Mouse (Mus musculus) hindbrain, embryonic 15.5 days (tissue): ENCODE data around the gene Zfp984. TPM values are rescaled to one million over a fixed set of nuclear protein-coding genes. Genes with fewer than 3 reads are reported as not detected.
A peak's percentile ranks its signal among the peaks of the same experiment; 100 is the strongest.
"Not testable (repeated sequence)": the region's sequence is repeated elsewhere in the genome, so short reads cannot be mapped to it uniquely, and the experiment has no call there.

Source experiments
- ATAC-seq: fragments of 200-750 bp; cut with Nextera tagmentation; 2 replicates; pipeline ENCODE4 v1.8.0; 2017; ENCODE audit warnings: low read depth, moderate number of reproducible peaks, moderate TSS enrichment; ENCODE audit not compliant: low FRiP score
- H3K27ac ChIP-seq: fragments of 300-500 bp; sonication (generic); replicated peaks from 2 replicates; pipeline ENCODE4 v1.5.1; 2015; ENCODE audit warnings: mild to moderate bottlenecking, inconsistent platforms
- H3K27me3 ChIP-seq: fragments of 300-500 bp; sonication (generic); 2 replicates; pipeline ENCODE4 v1.6.1; 2015; ENCODE audit warnings: control low read depth, inconsistent platforms
- H3K36me3 ChIP-seq: fragments of 300-500 bp; sonication (generic); 2 replicates; pipeline ENCODE4 v1.6.1; 2015; ENCODE audit warnings: control low read depth, inconsistent platforms
- H3K4me1 ChIP-seq: fragments of 300-500 bp; sonication (generic); replicated peaks from 2 replicates; pipeline ENCODE4 v1.6.1; 2015; ENCODE audit warnings: control low read depth, inconsistent platforms
- H3K4me2 ChIP-seq: fragments of 300-500 bp; sonication (generic); 2 replicates; pipeline ENCODE4 v1.6.1; 2015; ENCODE audit warnings: moderate library complexity, mild to moderate bottlenecking, inconsistent platforms
- H3K4me3 ChIP-seq: fragments of 300-500 bp; sonication (generic); 2 replicates; pipeline ENCODE4 v1.5.1; 2015; ENCODE audit warnings: mild to moderate bottlenecking, inconsistent platforms
- H3K9ac ChIP-seq: fragments of 300-500 bp; sonication (generic); 2 replicates; pipeline ENCODE4 v1.6.1; 2015; ENCODE audit warnings: inconsistent platforms
- H3K9me3 ChIP-seq: fragments of 300-500 bp; sonication (generic); 2 replicates; pipeline ENCODE4 v1.6.1; 2016; ENCODE audit warnings: control low read depth, inconsistent platforms
- WGBS: fragments of 180-500 bp; shearing (Covaris S2); methylation state at CpG from one replicate; pipeline ENCODE4 v1.1.7; 2015; 5-methylcytosine and 5-hydroxymethylcytosine counted together
- polyA plus RNA-seq: library from polyadenylated mRNA; unstranded; fragments of >200 nt; fragmentation: Nextera tagmentation; extraction: Ambion mirVana; gene quantifications from 2 replicates; pipeline ENCODE4 v1.2.1, GENCODE M21; 2015

Gene Zfp984
- 3.9 and 4.7 TPM in 2 replicates for polyA plus RNA-seq

DNA sequence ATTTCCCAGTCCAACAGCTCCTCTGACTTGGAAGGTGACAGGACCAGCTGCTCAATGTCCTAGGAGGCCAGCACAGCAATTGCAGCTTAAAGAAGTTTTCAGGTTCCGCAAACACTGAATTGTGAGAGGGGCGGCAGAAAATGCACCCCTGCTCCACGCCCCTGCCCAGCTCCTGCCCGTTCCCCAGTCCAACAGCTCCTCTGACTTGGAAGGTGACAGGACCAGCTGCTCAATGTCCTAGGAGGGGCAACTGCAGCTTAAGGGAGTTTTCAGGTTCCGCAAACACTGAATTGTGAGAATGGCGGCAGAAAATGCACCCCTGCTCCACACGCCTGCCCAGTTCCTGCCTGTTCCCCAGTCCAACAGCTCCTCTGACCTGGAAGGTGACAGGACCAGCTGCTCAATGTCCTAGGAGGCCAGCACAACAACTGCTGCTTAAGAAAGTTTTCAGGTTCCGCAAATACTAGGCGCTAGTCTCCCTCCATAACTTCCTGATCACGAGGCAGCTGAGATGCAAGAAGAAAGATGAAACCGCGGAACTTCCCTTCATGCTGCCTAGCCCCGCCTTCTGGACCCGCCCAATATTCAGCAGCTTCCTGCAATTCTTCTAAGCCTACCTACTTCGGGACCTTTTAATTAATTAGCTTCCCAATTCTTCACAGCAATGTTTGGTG lies at the start of gene Zfp984:
Zfp984 (minus strand) TSS at position 497 of the 674 bp plus-strand sequence.
- not testable (repeated sequence) for H3K27me3 ChIP-seq, H3K36me3 ChIP-seq, H3K9me3 ChIP-seq, ATAC-seq, H3K4me1 ChIP-seq
- H3K4me2 ChIP-seq, result peak within 1 kb of the TSS; percentile 69
- peak within 1 kb of the TSS; percentile 7; the same call in 1 of the 2 replicates for H3K27ac ChIP-seq
- H3K4me3 ChIP-seq, result peak within 1 kb of the TSS; percentile 45
- H3K9ac ChIP-seq, result 0 out of 2 replicates have a peak within 1 kb of the TSS, but pooled peaks have one; percentile 37
- WGBS, result 14% methylated on average over 15 of the region's 15 CpGs

GRCm38 (mm10) chr4:147850776-147851175 lies 41.2 kb upstream of the Zfp984 start:
- Histone ChIP-seq H3K4me3 (no peak overlapping the region), H3K27ac (no peak overlapping the region), H3K4me1 (peaks cover 21% of the 10 kb centered on the region), H3K9me3 (no peaks in the 10 kb centered on the region), H3K4me2 (no peak overlapping the region), H3K27me3 (no peaks in the 10 kb centered on the region), H3K9ac (no peak overlapping the region), H3K36me3 (peaks cover 2% of the 10 kb centered on the region)
- 83% methylated on average over 2 of the region's 2 CpGs for WGBS
- no peak for ATAC-seq

GRCm38 (mm10) chr4:147848584-147848991 lies 39.0 kb upstream of the Zfp984 start:
- Histone ChIP-seq H3K9me3 (peaks cover 2% of the 10 kb centered on the region; the same call in 1 of the 2 replicates), H3K9ac (peak overlapping the region; percentile 80), H3K27me3 (no peaks in the 10 kb centered on the region), H3K4me3 (peak overlapping the region; percentile 96), H3K27ac (peak overlapping the region; percentile 67), H3K4me2 (peak overlapping the region; percentile 73), H3K36me3 (peaks cover 18% of the 10 kb centered on the region), H3K4me1 (peaks cover 21% of the 10 kb centered on the region)
- ATAC-seq, result peak; percentile 79
- 4% methylated on average over 4 of the region's 4 CpGs for WGBS

DNA sequence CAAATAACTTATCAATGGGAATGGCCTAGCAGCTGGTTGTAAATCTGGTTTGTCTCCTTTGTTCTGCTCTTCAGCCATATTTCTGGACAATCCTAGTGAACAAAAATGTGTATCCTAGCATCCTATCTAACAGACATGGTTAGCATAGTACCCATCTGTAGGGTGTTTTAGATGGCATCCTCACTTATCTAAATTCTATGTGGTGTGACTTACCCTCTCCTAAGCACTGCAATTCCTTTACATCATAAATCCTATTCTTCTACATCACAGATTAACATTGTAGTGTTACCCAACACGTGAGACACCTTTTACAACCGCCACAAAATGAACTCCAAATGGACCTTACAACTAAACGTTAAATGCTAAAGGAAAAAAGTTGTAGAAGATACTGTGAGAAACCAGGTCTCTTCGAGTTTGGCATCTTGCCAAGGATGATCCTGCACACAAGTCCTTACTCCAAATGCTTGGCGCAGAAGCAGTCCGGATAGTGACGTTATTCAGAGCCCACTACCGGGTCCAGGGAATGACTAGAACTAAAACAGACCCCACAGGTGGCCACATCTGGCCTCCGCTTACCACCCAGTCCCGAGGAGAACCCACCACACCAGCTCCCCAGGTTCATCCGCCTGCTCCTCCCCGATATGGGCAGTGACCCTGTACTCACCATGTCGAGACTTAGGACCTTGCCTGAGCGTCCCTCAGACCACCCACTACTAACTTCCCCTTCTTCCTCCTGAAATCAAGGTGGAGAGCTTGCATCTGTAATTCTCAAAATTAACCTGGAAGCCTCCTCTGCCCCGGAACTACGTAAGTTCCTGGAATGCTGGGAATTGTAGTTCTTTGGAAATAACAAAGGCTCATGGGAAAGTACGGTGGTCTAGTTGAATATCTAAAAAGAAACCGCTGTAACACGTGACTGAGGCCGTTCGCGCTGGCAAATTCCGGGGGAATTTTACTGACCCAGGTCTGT lies 38.3 kb upstream of the Zfp984 start, which contains the start of gene Zfp933:
Zfp933 (minus strand) TSS at position 753 of the 970 bp plus-strand sequence.
- ATAC-seq, result peak; percentile 90
- Histone ChIP-seq H3K27me3 (no peaks in the 10 kb centered on the region), H3K4me3 (peak within 1 kb of the TSS; percentile 96), H3K27ac (peak within 1 kb of the TSS; percentile 67), H3K4me1 (peaks cover 21% of the 10 kb centered on the region), H3K36me3 (peaks cover 25% of the 10 kb centered on the region), H3K4me2 (peak within 1 kb of the TSS; percentile 73), H3K9me3 (peaks cover 9% of the 10 kb centered on the region), H3K9ac (peak within 1 kb of the TSS; percentile 80)
- WGBS, result 2% methylated on average over 23 of the region's 23 CpGs

DNA sequence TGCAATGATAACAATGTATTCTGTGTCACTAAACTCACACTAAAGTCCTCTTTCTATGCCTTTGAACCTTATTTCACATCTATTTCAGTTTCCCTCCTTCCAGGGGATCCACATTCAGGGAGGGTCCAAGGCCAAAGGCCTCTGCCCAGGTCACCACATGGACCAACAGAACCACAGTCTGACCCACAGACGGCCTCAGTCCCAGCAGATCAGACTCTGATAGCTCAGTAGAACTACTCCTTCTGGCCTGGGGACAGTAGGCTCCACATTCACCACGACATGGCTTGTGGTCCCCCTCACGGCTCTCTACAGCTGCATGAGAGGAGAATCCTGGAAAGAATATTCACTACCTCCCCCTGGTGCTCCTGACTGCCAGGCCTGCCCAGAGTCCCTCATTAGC lies 33.3 kb upstream of the Zfp984 start:
- peaks cover 47% of the 10 kb centered on the region for H3K36me3 ChIP-seq
- no peak for ATAC-seq
- peaks cover 24% of the 10 kb centered on the region for H3K9me3 ChIP-seq
- H3K27me3 ChIP-seq, result no peaks in the 10 kb centered on the region
- no peak overlapping the region for H3K27ac ChIP-seq
- 96% methylated on average over 3 of the region's 3 CpGs for WGBS
- no peak overlapping the region for H3K4me2 ChIP-seq
- no peak overlapping the region for H3K9ac ChIP-seq
- no peak overlapping the region for H3K4me3 ChIP-seq
- peaks cover 12% of the 10 kb centered on the region for H3K4me1 ChIP-seq

DNA sequence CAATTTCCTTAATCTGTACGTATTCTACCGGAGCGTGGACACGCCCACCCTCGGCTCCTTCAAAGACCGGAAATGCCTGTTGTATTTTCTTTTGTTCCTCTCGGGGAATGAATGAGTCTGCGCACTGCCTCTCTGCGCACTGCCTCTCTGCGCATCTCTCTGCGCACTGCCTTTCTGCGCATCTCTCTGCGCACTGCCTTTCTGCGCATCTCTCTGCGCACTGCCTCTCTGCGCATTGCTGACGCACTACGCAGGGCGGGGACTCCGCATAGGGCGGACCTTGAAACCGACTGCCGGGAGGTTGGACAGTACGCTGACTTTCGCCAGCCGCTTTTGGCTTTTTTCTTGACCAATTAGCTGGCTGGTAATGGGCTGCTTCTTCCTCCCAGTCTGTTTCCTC lies 29.7 kb upstream of the Zfp984 start:
- not testable (repeated sequence) for ATAC-seq
- peaks cover 27% of the 10 kb centered on the region for H3K9me3 ChIP-seq

GRCm38 (mm10) chr4:147824389-147824788 lies 14.8 kb upstream of the Zfp984 start:
- Histone ChIP-seq H3K27ac (no peak overlapping the region), H3K4me2 (no peak overlapping the region), H3K9ac (no peak overlapping the region), H3K4me3 (no peak overlapping the region), H3K27me3 (no peaks in the 10 kb centered on the region), H3K9me3 (peaks cover 73% of the 10 kb centered on the region), H3K36me3 (peaks cover 82% of the 10 kb centered on the region), H3K4me1 (no peaks in the 10 kb centered on the region)
- 95% methylated on average over 4 of the region's 4 CpGs for WGBS
- ATAC-seq, result no peak

More for the DNA sequence above, 29.7 kb upstream of the Zfp984 start:
- not testable (repeated sequence) for H3K4me2 ChIP-seq, H3K4me3 ChIP-seq, H3K27me3 ChIP-seq, H3K27ac ChIP-seq, H3K9ac ChIP-seq, H3K4me1 ChIP-seq
- peaks cover 33% of the 10 kb centered on the region for H3K36me3 ChIP-seq
- whole genome bisulfite sequencing, result 97% methylated on average over 11 of the region's 26 CpGs

- H3K27ac ChIP-seq, ATAC-seq, H3K4me2 ChIP-seq, H3K4me3 ChIP-seq, H3K27me3 ChIP-seq, H3K9ac ChIP-seq, H3K4me1 ChIP-seq: not testable (repeated sequence)
- 90% methylated on average over 3 of the region's 3 CpGs for WGBS
- H3K36me3 ChIP-seq, result peaks cover 54% of the 10 kb centered on the region
- H3K9me3 ChIP-seq, result peaks cover 47% of the 10 kb centered on the region
Measured at GRCm38 (mm10) chr4:147821414-147821813, 11.8 kb upstream of the Zfp984 start.

GRCm38 (mm10) chr4:147819659-147820058 lies 10.1 kb upstream of the Zfp984 start:
- H3K4me2 ChIP-seq, ATAC-seq, H3K9ac ChIP-seq, H3K4me3 ChIP-seq, H3K27ac ChIP-seq, H3K4me1 ChIP-seq, H3K27me3 ChIP-seq: not testable (repeated sequence)
- Histone ChIP-seq H3K9me3 (peaks cover 41% of the 10 kb centered on the region), H3K36me3 (peaks cover 36% of the 10 kb centered on the region)
- 80% methylated on average over 7 of the region's 7 CpGs for WGBS

DNA sequence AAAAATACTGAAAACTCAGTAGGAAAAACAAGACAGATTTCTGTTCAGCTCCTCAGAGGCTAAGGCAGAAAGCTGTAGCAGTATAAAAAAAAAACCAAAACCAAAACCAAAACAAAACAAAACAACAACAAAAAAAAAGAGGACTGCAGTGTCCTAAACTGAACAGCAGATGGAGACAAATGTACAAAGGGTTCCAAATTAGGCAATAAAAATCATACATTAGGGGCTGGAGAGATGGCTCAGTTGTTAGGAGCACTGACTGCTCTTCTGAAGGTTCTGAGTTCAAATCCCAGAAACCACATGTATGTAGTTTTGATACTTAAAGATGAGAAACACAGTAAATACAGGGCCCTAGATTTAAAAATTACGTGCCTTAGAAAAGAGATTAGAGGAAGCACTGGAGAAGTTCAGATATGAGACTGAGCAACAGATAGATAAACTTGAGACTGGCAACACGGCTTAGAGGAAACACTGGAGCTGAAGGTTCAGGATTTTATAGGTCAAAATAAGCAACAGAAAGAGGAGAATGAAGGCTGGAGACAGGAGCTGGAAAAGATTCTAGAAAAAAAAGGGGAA lies 5.1 kb upstream of the Zfp984 start:
- no peak overlapping the region for H3K4me2 ChIP-seq
- no peak overlapping the region for H3K9ac ChIP-seq
- WGBS, result 86% methylated on average over 2 of the region's 2 CpGs
- H3K36me3 ChIP-seq, result no peaks in the 10 kb centered on the region
- H3K27me3 ChIP-seq, result no peaks in the 10 kb centered on the region
- no peak for ATAC-seq
- H3K4me1 ChIP-seq, result no peaks in the 10 kb centered on the region
- peaks cover 9% of the 10 kb centered on the region; the same call in 1 of the 2 replicates for H3K9me3 ChIP-seq
- H3K27ac ChIP-seq, result no peak overlapping the region
- H3K4me3 ChIP-seq, result no peak overlapping the region

- Histone ChIP-seq H3K4me2 (no peak overlapping the region), H3K27ac (no peak overlapping the region), H3K36me3 (no peaks in the 10 kb centered on the region), H3K9me3 (peaks cover 9% of the 10 kb centered on the region; the same call in 1 of the 2 replicates), H3K9ac (no peak overlapping the region), H3K27me3 (no peaks in the 10 kb centered on the region), H3K4me3 (no peak overlapping the region), H3K4me1 (peaks cover 4% of the 10 kb centered on the region; the same call in 1 of the 2 replicates)
- 48% methylated on average over 5 of the region's 5 CpGs for WGBS
- ATAC-seq, result no peak
Measured at GRCm38 (mm10) chr4:147813249-147813765, 3.7 kb upstream of the Zfp984 start.
